Mouse (Mus musculus): Measurements from ENCODE around the gene Nat8f3. TPM values are rescaled to one million over a fixed set of nuclear protein-coding genes. Genes with fewer than 3 reads are reported as not detected.

Gene Nat8f3
- polyA plus RNA-seq, 1 experiment: not detected

Other genes with a start within 250 kb of the Nat8f3 start
- gene Alms1, start 178.2 kb downstream of the Nat8f3 start, polyA plus RNA-seq (2011; ENCODE audit: insufficient read length, low read depth, missing spikeins): 5.7 and 7.2 TPM in 2 replicates
- gene Nat8f7, start 52.5 kb downstream of the Nat8f3 start, polyA plus RNA-seq (2011; ENCODE audit: insufficient read length, low read depth, missing spikeins): not detected in 2 replicates
- gene Nat8f6, start 55.2 kb upstream of the Nat8f3 start, polyA plus RNA-seq (2011; ENCODE audit: insufficient read length, low read depth, missing spikeins): not detected in 2 replicates
- not detected in 2 replicates for gene Nat8f5, start 55.2 kb upstream of the Nat8f3 start, polyA plus RNA-seq (2011; ENCODE audit: insufficient read length, low read depth, missing spikeins)
- not detected in 2 replicates for gene Nat8, start 66.3 kb upstream of the Nat8f3 start, polyA plus RNA-seq (2011; ENCODE audit: insufficient read length, low read depth, missing spikeins)
- not detected in 2 replicates for gene Nat8f2, start 103.4 kb upstream of the Nat8f3 start, polyA plus RNA-seq (2011; ENCODE audit: insufficient read length, low read depth, missing spikeins)
- 0.17 and 0.56 TPM in 2 replicates for gene Nat8f4, start 139.1 kb upstream of the Nat8f3 start, polyA plus RNA-seq (2011; ENCODE audit: insufficient read length, low read depth, missing spikeins)
- 24.7 and 33.1 TPM in 2 replicates for gene Tprkb, start 146.1 kb upstream of the Nat8f3 start, polyA plus RNA-seq (2011; ENCODE audit: insufficient read length, low read depth, missing spikeins)
- gene Nat8f1, start 149.9 kb upstream of the Nat8f3 start, polyA plus RNA-seq (2011; ENCODE audit: insufficient read length, low read depth, missing spikeins): 1.5 TPM in 2 replicates
- 110 and 114 TPM in 2 replicates for gene Dusp11, start 195.9 kb upstream of the Nat8f3 start, polyA plus RNA-seq (2011; ENCODE audit: insufficient read length, low read depth, missing spikeins)

Data from embryonic fibroblast, embryonic 13.5 days (primary cell).